Mouse (Mus musculus) MEL (cell line): ENCODE measurements around the gene Lsmem1. TPM values are rescaled to one million over a fixed set of nuclear protein-coding genes. Genes with fewer than 3 reads are reported as not detected.

Source experiments
- DNase-seq: peaks from one replicate; pipeline ENCODE4 v3.0.0; 2011; ENCODE audit warnings: low read depth, low spot score
- H3K27ac ChIP-seq: 2 replicates; pipeline ENCODE4 v1.5.1; 2012; ENCODE audit warnings: low read depth, mild to moderate bottlenecking, control low read depth, low read length, moderate library complexity; ENCODE audit not compliant: control insufficient read depth
- H3K27me3 ChIP-seq, 2 experiments: fragments of 150-350 bp in 1 of 2; sonication (generic) in 1 of 2; 2 replicates each; pipeline ENCODE4 v1.6.1; 2012; ENCODE audit warnings: low read length in 2 of 2, mild to moderate bottlenecking in 2 of 2, improper control_type of control experiment in 1 of 2, moderate library complexity in 1 of 2; ENCODE audit not compliant: insufficient read depth in 2 of 2, control insufficient read depth in 1 of 2
- H3K36me3 ChIP-seq, 2 experiments: 2 replicates each; pipeline ENCODE4 v1.6.1; 2012 to 2014; ENCODE audit warnings: low read length in 2 of 2, improper control_type of control experiment in 1 of 2, inconsistent platforms in 1 of 2, mild to moderate bottlenecking in 1 of 2; ENCODE audit not compliant: insufficient read depth in 2 of 2, control insufficient read depth in 1 of 2
- H3K4me1 ChIP-seq, 2 experiments: fragments of 150-350 bp in 1 of 2; sonication (generic) in 1 of 2; 2 replicates each; pipeline ENCODE4 v1.6.1; 2012; ENCODE audit warnings: low read length in 2 of 2, improper control_type of control experiment in 1 of 2, mild to moderate bottlenecking in 1 of 2; ENCODE audit not compliant: insufficient read depth in 2 of 2, control insufficient read depth in 1 of 2
- H3K4me3 ChIP-seq, 2 experiments: fragments of 150-350 bp in 1 of 2; sonication (generic) in 1 of 2; 2 replicates each; pipeline ENCODE4 v1.5.1; 2012; ENCODE audit warnings: low read depth in 2 of 2, low read length in 2 of 2, mild to moderate bottlenecking in 2 of 2, moderate library complexity in 2 of 2, control low read depth in 1 of 2, improper control_type of control experiment in 1 of 2; ENCODE audit not compliant: control insufficient read depth in 1 of 2, insufficient read depth in 1 of 2
- H3K79me2 ChIP-seq: 2 replicates; pipeline ENCODE4 v1.6.1; 2012; ENCODE audit warnings: mild to moderate bottlenecking, low read length, moderate library complexity; ENCODE audit not compliant: control insufficient read depth, poor library complexity, insufficient read depth
- H3K9ac ChIP-seq: 2 replicates; pipeline ENCODE4 v1.6.1; 2012; ENCODE audit warnings: low read depth, mild to moderate bottlenecking, control low read depth, low read length, moderate library complexity; ENCODE audit not compliant: control insufficient read depth, poor library complexity, severe bottlenecking
- H3K9me3 ChIP-seq: fragments of 150-350 bp; sonication (generic); replicated peaks from 2 replicates; pipeline ENCODE4 v1.6.1; 2012; ENCODE audit warnings: mild to moderate bottlenecking, low read length, improper control_type of control experiment, moderate library complexity; ENCODE audit not compliant: insufficient read depth
- BHLHE40 ChIP-seq: IDR thresholded peaks from 2 replicates; pipeline ENCODE4 v1.6.1; 2012; ENCODE audit warnings: low read depth, mild to moderate bottlenecking, inconsistent platforms, low read length, improper control_type of control experiment, borderline replicate concordance
- CHD2 ChIP-seq: IDR thresholded peaks from 2 replicates; pipeline ENCODE4 v1.6.1; 2011; ENCODE audit warnings: low read length, improper control_type of control experiment
- E2F4 ChIP-seq: IDR thresholded peaks from 2 replicates; pipeline ENCODE4 v1.6.1; 2011; ENCODE audit warnings: low read depth, low read length, improper control_type of control experiment, borderline replicate concordance
- EP300 ChIP-seq, 2 experiments: IDR thresholded peaks; 2 replicates each; pipeline ENCODE4 v1.6.1; 2011; ENCODE audit warnings: improper control_type of control experiment in 2 of 2, low read length in 2 of 2, low read depth in 1 of 2, mild to moderate bottlenecking in 1 of 2
- ETS1 ChIP-seq: IDR thresholded peaks from 2 replicates; pipeline ENCODE4 v1.6.1; 2012; ENCODE audit warnings: low read depth, mild to moderate bottlenecking, inconsistent platforms, low read length, improper control_type of control experiment, moderate library complexity
- KAT2A ChIP-seq: conservative IDR thresholded peaks from 2 replicates; pipeline ENCODE4 v1.6.1; 2012; ENCODE audit warnings: low read depth, low read length, improper control_type of control experiment, inconsistent platforms
- MAX ChIP-seq: IDR thresholded peaks from 2 replicates; pipeline ENCODE4 v1.6.1; 2011; ENCODE audit warnings: low read length, improper control_type of control experiment
- MAZ ChIP-seq: IDR thresholded peaks from 2 replicates; pipeline ENCODE4 v1.6.1; 2012; ENCODE audit warnings: low read depth, mild to moderate bottlenecking, inconsistent platforms, low read length, improper control_type of control experiment
- MXI1 ChIP-seq: IDR thresholded peaks from 2 replicates; pipeline ENCODE4 v1.6.1; 2011; ENCODE audit warnings: mild to moderate bottlenecking, low read depth, low read length, improper control_type of control experiment
- MYB ChIP-seq: IDR thresholded peaks from 2 replicates; pipeline ENCODE4 v1.6.1; 2011; ENCODE audit warnings: mild to moderate bottlenecking, low read depth, low read length, improper control_type of control experiment
- NELFE ChIP-seq: IDR thresholded peaks from 2 replicates; pipeline ENCODE4 v1.6.1; 2011; ENCODE audit warnings: low read depth, low read length, improper control_type of control experiment
- NRF1 ChIP-seq: IDR thresholded peaks from 2 replicates; pipeline ENCODE4 v1.6.1; 2014; ENCODE audit warnings: low read depth, mild to moderate bottlenecking, inconsistent platforms, low read length, improper control_type of control experiment, moderate library complexity; ENCODE audit not compliant: poor library complexity, insufficient read depth, severe bottlenecking
- POLR2A ChIP-seq, 2 experiments: IDR thresholded peaks; 2 replicates each; pipeline ENCODE4 v1.6.1; 2011 to 2012; ENCODE audit warnings: low read length in 2 of 2, mild to moderate bottlenecking in 2 of 2, control low read depth in 1 of 2, improper control_type of control experiment in 1 of 2, low read depth in 1 of 2, moderate library complexity in 1 of 2; ENCODE audit not compliant: control insufficient read depth in 1 of 2, insufficient read depth in 1 of 2, poor library complexity in 1 of 2
- POLR2AphosphoS2 ChIP-seq: IDR thresholded peaks from 2 replicates; pipeline ENCODE4 v1.6.1; 2011; ENCODE audit warnings: low read length, improper control_type of control experiment
- RCOR1 ChIP-seq: IDR thresholded peaks from 2 replicates; pipeline ENCODE4 v1.6.1; 2012; ENCODE audit warnings: low read depth, mild to moderate bottlenecking, inconsistent platforms, low read length, improper control_type of control experiment
- TAL1 ChIP-seq: IDR thresholded peaks from 2 replicates; pipeline ENCODE4 v1.6.1; 2012; ENCODE audit warnings: mild to moderate bottlenecking, inconsistent platforms, low read length, moderate library complexity, mixed read lengths
- USF1 ChIP-seq: IDR thresholded peaks from 2 replicates; pipeline ENCODE4 v1.6.1; 2014; ENCODE audit warnings: low read depth, mild to moderate bottlenecking, inconsistent platforms, low read length, improper control_type of control experiment, moderate library complexity
- USF2 ChIP-seq, 2 experiments: IDR thresholded peaks; 2 replicates each; pipeline ENCODE4 v1.6.1; 2011 to 2012; ENCODE audit warnings: improper control_type of control experiment in 2 of 2, low read length in 2 of 2, borderline replicate concordance in 1 of 2, inconsistent platforms in 1 of 2, low read depth in 1 of 2, mild to moderate bottlenecking in 1 of 2; ENCODE audit not compliant: insufficient read depth in 1 of 2
- ZC3H11A ChIP-seq: IDR thresholded peaks from 2 replicates; pipeline ENCODE4 v1.6.1; 2012; ENCODE audit warnings: low read depth, mild to moderate bottlenecking, inconsistent platforms, low read length, improper control_type of control experiment
- ZMIZ1 ChIP-seq: IDR thresholded peaks from 2 replicates; pipeline ENCODE4 v1.6.1; 2012; ENCODE audit warnings: low read depth, mild to moderate bottlenecking, inconsistent platforms, low read length, improper control_type of control experiment, moderate library complexity
- polyA plus RNA-seq, 2 experiments: library from polyadenylated mRNA; stranded (reverse) in 1 of 2; unstranded in 1 of 2; fragments of >175 nt in 1 of 2; fragments of >200 nt in 1 of 2; gene quantifications; 2 replicates each; pipeline versions ENCODE4 v1.2.1 to v1.2.4; 2012; ENCODE audit warnings: low replicate concordance in 2 of 2, low read depth in 1 of 2; ENCODE audit not compliant: insufficient read length in 2 of 2, insufficient read depth in 1 of 2, missing spikeins in 1 of 2
- total RNA-seq: library from RNA; depleted of rRNA; stranded (reverse); fragments of 300-350 nt; gene quantifications from 2 replicates; pipeline ENCODE4 v1.2.3, GENCODE M21; 2012

The Lsmem1 gene
- total and polyA plus RNA-seq, 3 experiments, result 0.14 TPM; not detected in 2

DNA sequence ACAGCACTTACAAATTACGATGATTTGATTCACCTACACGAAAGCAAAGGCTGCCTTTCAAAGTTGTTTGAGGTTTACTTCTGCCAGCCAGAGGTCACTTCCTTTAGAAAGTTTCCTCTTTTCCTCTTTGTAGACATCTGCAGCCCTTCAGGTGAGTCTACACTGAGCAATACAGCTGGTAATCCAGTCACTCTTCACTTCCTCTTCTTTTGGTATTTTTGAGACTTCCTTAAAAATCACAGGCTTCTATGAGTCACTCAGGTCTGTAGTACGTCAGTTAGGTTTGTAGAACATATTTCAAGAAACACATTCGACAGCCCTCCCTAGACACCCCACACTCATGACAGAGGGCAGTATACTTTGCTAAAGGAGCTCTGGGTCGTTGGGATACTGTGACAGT is 58.6 kb downstream of the Lsmem1 start:
- Histone ChIP-seq H3K79me2 (no peaks in the 10 kb centered on the region), H3K4me3 (no peak overlapping the region)
- DNase-seq, result peak; percentile 45

DNA sequence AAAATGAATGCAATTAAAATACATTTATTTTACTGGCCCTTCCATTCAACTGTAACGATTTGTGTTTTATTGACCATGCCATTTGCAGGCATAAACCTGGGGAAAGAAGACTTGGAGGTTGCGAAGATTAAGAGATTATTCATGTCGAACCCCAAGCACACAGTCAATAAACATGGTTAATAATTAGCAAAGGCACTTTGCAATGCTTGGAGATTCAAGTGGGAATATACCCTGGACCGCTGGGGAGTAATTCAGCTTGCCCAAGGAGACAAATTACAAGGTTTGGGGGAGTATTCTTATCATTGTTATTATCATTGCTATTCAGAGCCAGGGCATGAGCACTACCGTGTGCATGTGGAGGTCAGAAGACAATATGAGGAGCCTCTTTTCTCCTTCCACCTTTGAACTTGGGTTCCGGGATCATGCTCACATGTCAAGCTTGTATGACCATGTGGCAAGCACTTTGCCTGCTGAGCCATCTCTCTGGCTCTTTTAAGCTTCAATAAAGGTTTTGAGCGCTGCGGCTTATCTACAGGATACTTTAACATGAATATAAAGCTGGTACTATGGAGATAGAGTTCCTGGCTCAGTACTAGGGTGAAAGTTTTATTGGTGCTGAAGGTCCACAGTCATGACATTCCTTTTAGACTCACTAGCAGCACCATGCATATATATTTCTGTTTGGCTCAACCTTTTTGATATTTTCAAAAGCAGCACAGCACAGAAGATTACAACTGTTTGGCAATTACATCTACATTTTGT is 59.6 kb downstream of the Lsmem1 start:
- 0 out of 4 replicates have a peak, but pooled peaks cover 0 to 3% of the 10 kb centered on the region in 2 experiments for H3K4me1 ChIP-seq
- no peaks in the 10 kb centered on the region for H3K9me3 ChIP-seq
- TF ChIP-seq NELFE, result no peak
- TF ChIP-seq CHD2, result no peak
- TF ChIP-seq ZMIZ1, result no peak
- no peak for TF ChIP-seq POLR2AphosphoS2
- H3K4me3 ChIP-seq, result no peak overlapping the region
- H3K27me3 ChIP-seq, result no peaks in the 10 kb centered on the region
- H3K36me3 ChIP-seq, result no peaks in the 10 kb centered on the region; a peak in 1 of 4 replicates
- H3K9ac ChIP-seq, result no peak overlapping the region
- H3K27ac ChIP-seq, result no peak overlapping the region
- DNase-seq, result no peak
- H3K79me2 ChIP-seq, result no peaks in the 10 kb centered on the region

More for the DNA sequence above, 58.6 kb downstream of the Lsmem1 start:
- H3K27me3 ChIP-seq, result no peaks in the 10 kb centered on the region
- no peaks in the 10 kb centered on the region for H3K9me3 ChIP-seq
- no peak for TF ChIP-seq E2F4
- no peak for TF ChIP-seq MAX
- TF ChIP-seq ETS1, result peak; percentile 55; the same call in 1 of the 2 replicates
- 0 out of 4 replicates have a peak, but pooled peaks cover 0 to 3% of the 10 kb centered on the region in 2 experiments for H3K4me1 ChIP-seq
- no peak overlapping the region for H3K9ac ChIP-seq
- H3K27ac ChIP-seq, result no peak overlapping the region
- H3K36me3 ChIP-seq, result no peaks in the 10 kb centered on the region; a peak in 1 of 4 replicates

DNA sequence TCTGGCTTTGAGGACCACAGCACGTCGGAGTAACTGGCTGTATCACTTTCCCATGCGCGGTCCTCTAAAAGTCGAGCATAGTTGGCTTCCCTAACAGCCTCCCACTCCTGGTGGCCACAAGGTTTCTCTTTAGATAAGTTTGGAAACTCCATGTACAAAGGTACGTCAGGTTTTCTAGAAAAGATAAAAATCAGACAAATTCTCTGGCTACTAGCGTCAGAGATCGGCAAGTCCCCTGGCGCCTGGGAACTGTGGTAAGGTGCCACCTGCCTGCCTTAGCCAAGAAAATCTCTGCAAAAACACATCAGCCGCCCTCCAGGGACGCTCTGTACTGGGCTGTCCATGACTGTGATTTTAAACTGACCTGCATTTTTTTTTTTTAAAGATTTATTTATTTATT is 64.8 kb downstream of the Lsmem1 start:
- no peak for TF ChIP-seq MAX
- no peak for TF ChIP-seq EP300 (IDR thresholded peaks at IDR 0.05; ENCODE audit: low read depth in 1 of 2, low read length in 2 of 2)
- TF ChIP-seq BHLHE40, result no peak
- no peak for TF ChIP-seq USF2 (IDR thresholded peaks at IDR 0.05; ENCODE audit: borderline replicate concordance in 1 of 2, insufficient read depth in 1 of 2, low read depth in 1 of 2, low read length in 2 of 2)
- TF ChIP-seq USF1, result no peak
- TF ChIP-seq TAL1, result no peak
- TF ChIP-seq NRF1, result no peak
- TF ChIP-seq ZC3H11A, result no peak
- TF ChIP-seq MXI1, result no peak
- TF ChIP-seq MYB, result no peak
- no peak for TF ChIP-seq ETS1
- no peak for TF ChIP-seq KAT2A
- no peak for TF ChIP-seq E2F4
- TF ChIP-seq POLR2AphosphoS2, result no peak
- no peak for TF ChIP-seq POLR2A (IDR thresholded peaks at IDR 0.05; ENCODE audit: control insufficient read depth in 1 of 2, insufficient read depth in 1 of 2, low read depth in 1 of 2, low read length in 2 of 2, poor library complexity in 1 of 2)
- no peak for TF ChIP-seq MAZ
- no peak for TF ChIP-seq RCOR1
- no peak for DNase-seq

More for the DNA sequence above, 64.8 kb downstream of the Lsmem1 start:
- Histone ChIP-seq H3K27ac (no peak overlapping the region), H3K9me3 (no peaks in the 10 kb centered on the region), H3K9ac (no peak overlapping the region), H3K36me3 (no peaks in the 10 kb centered on the region), H3K79me2 (no peaks in the 10 kb centered on the region), H3K4me1 (no peaks in the 10 kb centered on the region), H3K4me3 (no peak overlapping the region), H3K27me3 (no peaks in the 10 kb centered on the region; a peak in 1 of 4 replicates)
